Mouse (Mus musculus): ENCODE measurements around the gene Dvl3. TPM values are rescaled to one million over a fixed set of nuclear protein-coding genes. Genes with fewer than 3 reads are reported as not detected.

The Dvl3 gene
- polyA plus RNA-seq, 1 experiment = 42.5 TPM

DNA sequence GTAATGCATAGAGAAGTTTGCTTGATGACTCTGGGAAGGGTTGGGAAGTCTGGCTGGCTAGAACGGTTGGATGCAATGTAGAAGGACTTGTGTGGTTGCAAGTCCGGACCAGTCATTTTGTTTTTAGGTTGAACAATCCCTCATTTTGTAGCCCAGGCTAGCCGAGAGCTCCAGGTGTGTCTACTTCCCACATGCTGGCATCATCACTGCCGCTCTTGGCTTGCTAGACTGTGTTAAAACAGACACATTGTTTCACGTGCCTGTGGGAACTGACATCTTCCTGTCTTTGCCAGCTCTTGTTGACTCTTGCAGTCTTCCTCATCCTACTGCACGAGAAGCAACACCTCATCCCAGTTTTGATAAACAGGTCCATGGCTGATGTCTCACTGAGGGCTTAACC is 38.2 kb downstream of the Dvl3 start:
- Histone ChIP-seq H3K4me3 (ENCODE audit: insufficient read depth, low read length) (no peak overlapping the region), H3K4me1 (ENCODE audit: control insufficient read depth, insufficient read depth, low read length) (no peaks in the 10 kb centered on the region), H3K27ac (ENCODE audit: insufficient read depth, low read length) (no peak overlapping the region)
- TF ChIP-seq CTCF (IDR thresholded peaks at IDR 0.05; ENCODE audit: extremely low read depth, insufficient read depth, low read length) (no peak), POLR2A (IDR thresholded peaks at IDR 0.05; ENCODE audit: extremely low read depth, insufficient read depth, low read length) (no peak)

DNA sequence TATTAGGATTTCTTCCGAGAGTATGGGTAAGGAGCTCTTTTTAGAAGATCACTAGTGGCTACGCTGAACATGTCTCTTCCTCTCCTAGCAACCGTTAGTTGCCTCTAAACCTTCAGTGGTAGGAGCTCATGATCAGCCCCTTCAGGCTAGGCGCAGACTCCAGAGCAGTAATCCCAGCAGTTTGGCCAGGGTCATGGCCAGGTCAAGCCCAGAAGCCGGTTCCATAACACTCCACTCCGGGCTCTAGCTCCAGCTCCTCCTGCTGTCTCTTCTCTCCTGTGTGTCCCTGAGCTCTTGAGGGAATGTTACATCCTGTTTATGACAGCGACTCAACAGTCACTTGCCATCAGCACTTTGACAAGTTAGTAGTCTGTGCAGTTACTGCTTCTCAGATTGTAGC is 40.6 kb downstream of the Dvl3 start:
- H3K4me3 ChIP-seq (ENCODE audit: insufficient read depth, low read length) = no peak overlapping the region
- H3K4me1 ChIP-seq (ENCODE audit: control insufficient read depth, insufficient read depth, low read length) = no peaks in the 10 kb centered on the region
- no peak for TF ChIP-seq POLR2A (IDR thresholded peaks at IDR 0.05; ENCODE audit: extremely low read depth, insufficient read depth, low read length)
- no peak for TF ChIP-seq CTCF (IDR thresholded peaks at IDR 0.05; ENCODE audit: extremely low read depth, insufficient read depth, low read length)
- no peak overlapping the region for H3K27ac ChIP-seq (ENCODE audit: insufficient read depth, low read length)

DNA sequence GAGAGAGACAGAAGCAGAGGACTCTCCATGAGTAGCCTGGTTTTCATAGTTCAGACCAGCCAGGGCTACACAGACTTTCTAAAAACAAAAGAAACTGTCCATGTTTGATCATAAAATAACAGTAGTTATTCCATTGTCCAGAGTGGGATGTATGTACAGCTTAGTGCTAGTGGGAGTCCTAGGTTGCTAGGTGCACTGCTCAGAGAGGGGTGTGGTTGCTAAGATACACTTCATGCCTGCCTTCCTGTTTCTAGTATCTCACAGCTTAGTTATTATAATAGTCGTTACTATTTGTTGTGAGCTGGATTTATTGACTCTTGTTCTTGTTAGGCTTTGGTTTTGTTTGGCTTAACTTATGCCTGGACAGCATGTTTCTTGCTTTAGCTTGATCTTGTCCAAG is 48.3 kb downstream of the Dvl3 start:
- TF ChIP-seq POLR2A (IDR thresholded peaks at IDR 0.05; ENCODE audit: extremely low read depth, insufficient read depth, low read length) = no peak
- TF ChIP-seq CTCF (IDR thresholded peaks at IDR 0.05; ENCODE audit: extremely low read depth, insufficient read depth, low read length) = no peak
- Histone ChIP-seq H3K4me1 (ENCODE audit: control insufficient read depth, insufficient read depth, low read length) (no peaks in the 10 kb centered on the region), H3K27ac (ENCODE audit: insufficient read depth, low read length) (no peak overlapping the region), H3K4me3 (ENCODE audit: insufficient read depth, low read length) (no peak overlapping the region)

Other genes starting within 250 kb of the Dvl3 start
- 45.4 and 51.5 TPM in 2 replicates for gene Parl, start 214.6 kb upstream of the Dvl3 start, polyA plus RNA-seq (2012; rRNA removed)
- gene Cyp2ab1, start 191.6 kb upstream of the Dvl3 start, polyA plus RNA-seq (2012; rRNA removed) = 0.11 TPM in 1 of 2 replicates, not detected in the other
- 296 and 313 TPM in 2 replicates for gene Abcc5, start 90.6 kb upstream of the Dvl3 start, polyA plus RNA-seq (2012; rRNA removed)
- 49.1 and 50.4 TPM in 2 replicates for gene Eif2b5, start 18.2 kb upstream of the Dvl3 start, polyA plus RNA-seq (2012; rRNA removed)
- 1,329 and 1,383 TPM in 2 replicates for gene Ap2m1, start 18.5 kb downstream of the Dvl3 start, polyA plus RNA-seq (2012; rRNA removed)
- 78.5 and 83.5 TPM in 2 replicates for gene Abcf3, start 31.6 kb downstream of the Dvl3 start, polyA plus RNA-seq (2012; rRNA removed)
- gene Vwa5b2, start 72.5 kb downstream of the Dvl3 start, polyA plus RNA-seq (2012; rRNA removed) = 102 and 119 TPM in 2 replicates
- gene Eef1akmt4, start 94.6 kb downstream of the Dvl3 start, polyA plus RNA-seq (2012; rRNA removed) = 2.5 and 3.1 TPM in 2 replicates
- not detected in 2 replicates for gene Gm49333, start 94.6 kb downstream of the Dvl3 start, polyA plus RNA-seq (2012; rRNA removed)
- 16.4 and 18.3 TPM in 2 replicates for gene Alg3, start 94.8 kb downstream of the Dvl3 start, polyA plus RNA-seq (2012; rRNA removed)
- gene Camk2n2, start 104.3 kb downstream of the Dvl3 start, polyA plus RNA-seq (2012; rRNA removed) = 188 and 191 TPM in 2 replicates
- 25.4 and 28.3 TPM in 2 replicates for gene Ece2, start 112.8 kb downstream of the Dvl3 start, polyA plus RNA-seq (2012; rRNA removed)
- 173 TPM in 2 replicates for gene Psmd2, start 134.7 kb downstream of the Dvl3 start, polyA plus RNA-seq (2012; rRNA removed)
- 157 and 158 TPM in 2 replicates for gene Eif4g1, start 151.3 kb downstream of the Dvl3 start, polyA plus RNA-seq (2012; rRNA removed)
- 316 and 358 TPM in 2 replicates for gene Fam131a, start 176.3 kb downstream of the Dvl3 start, polyA plus RNA-seq (2012; rRNA removed)
- gene Polr2h, start 200.7 kb downstream of the Dvl3 start, polyA plus RNA-seq (2012; rRNA removed) = 52.5 and 53.1 TPM in 2 replicates
- gene Clcn2, start 200.8 kb downstream of the Dvl3 start, polyA plus RNA-seq (2012; rRNA removed) = 122 and 132 TPM in 2 replicates
- 71.8 and 94.6 TPM in 2 replicates for gene Chrd, start 216.1 kb downstream of the Dvl3 start, polyA plus RNA-seq (2012; rRNA removed)
- gene Thpo, start 217.5 kb downstream of the Dvl3 start, polyA plus RNA-seq (2012; rRNA removed) = 20.6 and 27.1 TPM in 2 replicates